Mouse (Mus musculus) ES-E14 (cell line): ENCODE results near the gene Rxra.

Experiments used
- CHD2 ChIP-seq: IDR thresholded peaks from 2 replicates; pipeline ENCODE4 v1.6.1; 2014; ENCODE audit warnings: mild to moderate bottlenecking, low read depth, low read length, inconsistent platforms
- HCFC1 ChIP-seq: IDR thresholded peaks from 2 replicates; pipeline ENCODE4 v1.6.1; 2012; ENCODE audit warnings: low read length, inconsistent platforms, borderline replicate concordance; ENCODE audit not compliant: insufficient read depth
- ZC3H11A ChIP-seq: IDR thresholded peaks from 2 replicates; pipeline ENCODE4 v1.6.1; 2012; ENCODE audit warnings: low read depth, mild to moderate bottlenecking, inconsistent platforms, low read length, borderline replicate concordance
- ZNF384 ChIP-seq: IDR thresholded peaks from 2 replicates; pipeline ENCODE4 v1.6.1; 2012; ENCODE audit warnings: low read depth, low read length, inconsistent platforms

- no peak for TF ChIP-seq CHD2
- no peak for TF ChIP-seq HCFC1
- TF ChIP-seq ZNF384 = no peak
- no peak for TF ChIP-seq ZC3H11A
Measured at GRCm38 (mm10) chr2:27736802-27737201, 60.6 kb downstream of the Rxra start.
